Comparison of ENCODE assay signal across 16 mouse cellular contexts in the genomic region with DNA sequence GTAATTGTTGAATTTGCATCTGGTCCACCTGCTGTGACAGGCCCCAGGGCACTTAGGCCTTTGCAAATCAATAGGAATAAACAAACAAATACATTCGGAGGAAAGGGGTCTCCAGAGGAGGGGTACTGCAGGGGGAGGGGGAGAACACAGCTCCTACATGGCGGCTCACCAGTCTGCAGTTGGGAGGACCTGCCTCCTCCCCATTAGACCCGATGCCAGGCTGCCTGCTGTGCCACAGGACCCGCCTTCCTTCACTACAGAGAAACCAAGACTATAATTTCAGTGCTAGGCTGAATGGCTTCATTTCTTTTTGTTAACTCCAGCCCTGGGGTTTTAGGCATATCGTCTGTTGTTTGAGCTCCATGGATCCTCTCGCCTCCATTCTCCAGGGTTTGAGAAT.
DNase-seq lines count a peak whose midpoint lies in the region; ATAC-seq and TF ChIP-seq lines count a peak whose summit lies in the region.
"Had no signal": no experiment of that assay in that cellular context is flagged by ENCODE, and none has a peak within 500 bp of the region (broad histone marks: within the 10 kb centered on the region; RNA-seq: fewer than 3 reads in every experiment).

No protein-coding gene starts in this region.

- H3K9me3 ChIP-seq in hindbrain, embryonic 13.5 days, result no peaks in the 10 kb centered on the region
- H3K9me3 ChIP-seq in midbrain, embryonic 15.5 days, result no peaks in the 10 kb centered on the region

- no peaks in the 10 kb centered on the region for H3K27me3 ChIP-seq in hindbrain, embryonic 13.5 days
- no peaks in the 10 kb centered on the region for H3K27me3 ChIP-seq in midbrain, embryonic 15.5 days (replicated peaks)

- ATAC-seq in hindbrain, embryonic 13.5 days (ENCODE audit: low FRiP score), result 0 out of 2 replicates have a peak, but pooled peaks have one; percentile 59
- 0 out of 2 replicates have a peak, but pooled peaks have one; percentile 38 for ATAC-seq in midbrain, embryonic 15.5 days (replicated peaks)
- ATAC-seq in erythroid progenitor cell, adult 5-6 weeks (replicated peaks; ENCODE audit: low FRiP score, poor library complexity, severe bottlenecking), result no peak
- ATAC-seq: intestine, embryonic 16.5 days had no signal

- peaks cover 62% of the 10 kb centered on the region for H3K4me1 ChIP-seq in hindbrain, embryonic 13.5 days (replicated peaks)
- peaks cover 40% of the 10 kb centered on the region for H3K4me1 ChIP-seq in midbrain, embryonic 15.5 days

- WGBS in hindbrain, embryonic 13.5 days, result 24% methylated on average over 6 of the region's 6 CpGs
- 29% methylated on average over 6 of the region's 6 CpGs for WGBS in midbrain, embryonic 15.5 days

- no peak overlapping the region for H3K9ac ChIP-seq in hindbrain, embryonic 13.5 days
- H3K9ac ChIP-seq in midbrain, embryonic 15.5 days, result no peak overlapping the region

- H3K4me3 ChIP-seq in hindbrain, embryonic 13.5 days, result no peak overlapping the region
- no peak overlapping the region for H3K4me3 ChIP-seq in midbrain, embryonic 15.5 days
- H3K4me3 ChIP-seq: heart, adult 2 months; myocyte had no signal

- H3K27ac ChIP-seq in hindbrain, embryonic 13.5 days, result peak overlapping the region; percentile 83
- peak overlapping the region; percentile 60 for H3K27ac ChIP-seq in midbrain, embryonic 15.5 days
- H3K27ac ChIP-seq: heart, adult 2 months had no signal

- TF ChIP-seq CTCF in brain, embryonic 14.5 days (IDR thresholded peaks at IDR 0.05; ENCODE audit: borderline replicate concordance, extremely low read depth, insufficient read depth, insufficient read length), result no peak

- no peak for TF ChIP-seq POLR2A in brain, embryonic 14.5 days (IDR thresholded peaks at IDR 0.05; ENCODE audit: borderline replicate concordance, extremely low read depth, insufficient read depth, insufficient read length, poor library complexity, severe bottlenecking)

- DNase-seq in cerebellum, adult 8-10 months, result peak; percentile 33
- DNase-seq in cerebellum, adult 9-10 months, result no peak
- DNase-seq in brain, embryonic 14.5 days (ENCODE audit: low read depth), result peak; percentile 81
- DNase-seq in ovary, postnatal 10 days (ENCODE audit: low spot score), result no peak
- no peak for DNase-seq in liver
- DNase-seq: adrenal gland, postnatal 10 days; heart, adult 2 months; heart, postnatal 14 days; kidney, postnatal 4 days; lung, adult 2 months; thymus, postnatal 25 days had no signal

- H3K4me2 ChIP-seq in hindbrain, embryonic 13.5 days, result no peak overlapping the region
- H3K4me2 ChIP-seq in midbrain, embryonic 15.5 days, result no peak overlapping the region

- H3K36me3 ChIP-seq in hindbrain, embryonic 13.5 days, result no peaks in the 10 kb centered on the region
- no peaks in the 10 kb centered on the region for H3K36me3 ChIP-seq in midbrain, embryonic 15.5 days (replicated peaks)

Comparison
In these comparisons a context has a peak if more than half of its experiments do, and no peak if none do; other contexts are left out.
1. DNase-seq: peak in cerebellum, adult 8-10 months (single experiment) and brain, embryonic 14.5 days (single experiment); none in cerebellum, adult 9-10 months (single experiment), ovary, postnatal 10 days (single experiment) and liver (single experiment).